Mouse (Mus musculus) splenic B cell, adult 2 months (primary cell): ENCODE measurements around the gene Cttnbp2nl.

Source experiments
- DNase-seq: peaks from one replicate; pipeline ENCODE4 v3.0.0-alpha.2; 2011; ENCODE audit warnings: low read depth, low spot score
- H3K27me3 ChIP-seq: 2 replicates; pipeline ENCODE4 v1.6.1; 2012; ENCODE audit warnings: mild to moderate bottlenecking, low read length, moderate library complexity, mixed read lengths; ENCODE audit not compliant: control insufficient read depth, poor library complexity, insufficient read depth, severe bottlenecking
- H3K36me3 ChIP-seq: 2 replicates; pipeline ENCODE4 v1.6.1; 2012; ENCODE audit warnings: mild to moderate bottlenecking, low read length, moderate library complexity, mixed read lengths; ENCODE audit not compliant: control insufficient read depth, poor library complexity, insufficient read depth, severe bottlenecking

Gene Cttnbp2nl

DNA sequence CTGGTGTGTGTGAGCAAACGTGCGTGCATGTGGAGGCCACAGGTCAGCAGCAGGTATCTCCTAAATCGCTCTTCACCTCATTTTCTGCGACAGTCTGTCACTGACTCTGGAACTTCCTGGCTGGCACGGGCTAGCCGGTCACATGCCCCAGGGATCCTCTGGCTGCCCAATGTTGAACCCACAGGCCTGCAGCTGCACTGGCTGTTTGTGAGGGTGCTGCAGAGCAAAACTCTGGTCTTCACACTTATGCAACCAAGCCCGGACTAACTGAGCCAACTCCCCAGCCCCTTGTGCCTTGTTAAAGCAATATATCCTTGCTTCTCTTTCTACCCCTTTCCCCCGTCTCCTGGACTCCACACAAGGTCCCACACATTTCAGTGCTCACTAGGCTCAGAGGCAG is 5.3 kb downstream of the Cttnbp2nl start:
- H3K27me3 ChIP-seq, result no peaks in the 10 kb centered on the region; the same call in 1 of the 2 replicates
- H3K36me3 ChIP-seq, result no peaks in the 10 kb centered on the region
- no peak for DNase-seq

DNA sequence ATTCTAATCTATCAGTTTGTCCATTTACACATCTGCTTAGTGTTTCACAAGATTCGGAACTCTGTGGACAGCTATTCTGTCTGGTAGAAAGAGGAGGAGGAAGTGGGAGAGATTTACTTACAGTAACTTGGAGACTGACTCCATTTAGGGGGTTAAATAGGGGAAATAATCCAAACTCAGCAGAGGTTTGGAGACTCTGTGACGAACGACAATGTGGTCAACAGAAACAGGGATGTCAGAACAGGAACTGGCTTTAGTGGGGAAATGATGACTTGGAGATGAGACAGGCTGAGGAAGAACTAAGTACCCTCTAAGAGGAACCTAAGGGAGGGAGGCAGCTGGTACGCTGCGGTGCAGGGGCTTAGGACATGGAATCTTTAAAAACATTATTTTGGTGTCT is 6.1 kb downstream of the Cttnbp2nl start:
- H3K27me3 ChIP-seq, result no peaks in the 10 kb centered on the region; the same call in 1 of the 2 replicates
- DNase-seq, result peak; percentile 11

DNA sequence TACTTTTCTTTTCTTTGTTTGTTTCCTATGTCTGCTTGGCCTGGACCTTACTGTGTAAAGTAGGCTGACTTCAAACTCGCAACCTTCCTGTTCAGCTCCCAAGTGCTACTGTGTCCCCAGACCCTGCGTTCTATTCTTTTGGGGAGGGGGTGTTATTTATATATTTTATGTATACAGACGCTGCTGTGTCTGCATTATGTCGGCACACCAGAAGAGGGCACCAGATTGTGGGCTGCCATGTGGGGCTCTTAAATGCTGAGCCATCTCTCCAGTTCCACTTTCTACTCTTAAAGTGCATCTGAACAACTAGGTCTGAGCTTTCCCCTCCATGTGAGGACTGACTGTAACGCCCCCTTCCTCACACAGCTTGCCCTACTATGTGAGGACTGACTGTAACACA is 9.2 kb downstream of the Cttnbp2nl start:
- Histone ChIP-seq H3K36me3 (no peaks in the 10 kb centered on the region), H3K27me3 (no peaks in the 10 kb centered on the region; the same call in 1 of the 2 replicates)
- no peak for DNase-seq

More for the DNA sequence above, 6.1 kb downstream of the Cttnbp2nl start:
- H3K36me3 ChIP-seq, result no peaks in the 10 kb centered on the region

DNA sequence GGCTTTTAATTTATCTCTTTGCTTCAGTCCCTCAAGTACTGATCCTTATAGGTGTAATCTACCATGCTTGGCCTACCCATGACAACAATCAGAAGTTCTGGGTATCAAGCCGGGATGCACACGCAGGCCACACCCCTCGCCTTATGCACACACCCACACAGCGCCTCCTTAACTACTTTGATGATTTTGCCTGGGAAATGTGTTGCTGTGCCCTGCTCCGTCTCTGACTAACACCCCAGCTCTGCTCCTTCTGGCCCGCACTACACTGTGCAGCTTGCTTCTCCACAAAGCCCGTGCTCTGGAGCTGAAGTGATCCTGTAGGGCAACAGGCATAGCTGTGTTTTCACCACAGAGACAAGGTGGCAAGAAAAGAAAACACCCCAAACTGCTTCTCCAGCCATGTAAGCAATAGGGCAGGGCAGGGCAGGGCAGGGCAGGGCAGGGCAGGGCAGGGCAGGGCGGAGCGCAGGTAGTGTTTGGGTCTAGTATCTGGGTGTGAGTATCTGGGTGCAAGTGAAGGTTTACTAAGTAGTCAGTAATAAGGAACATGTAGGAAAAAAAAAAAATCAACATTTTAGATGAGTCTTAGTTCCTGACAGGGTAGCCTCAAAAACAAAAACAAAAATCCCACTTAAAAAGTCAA is 11.8 kb downstream of the Cttnbp2nl start:
- no peak for DNase-seq
- H3K36me3 ChIP-seq, result no peaks in the 10 kb centered on the region
- no peaks in the 10 kb centered on the region; the same call in 1 of the 2 replicates for H3K27me3 ChIP-seq

DNA sequence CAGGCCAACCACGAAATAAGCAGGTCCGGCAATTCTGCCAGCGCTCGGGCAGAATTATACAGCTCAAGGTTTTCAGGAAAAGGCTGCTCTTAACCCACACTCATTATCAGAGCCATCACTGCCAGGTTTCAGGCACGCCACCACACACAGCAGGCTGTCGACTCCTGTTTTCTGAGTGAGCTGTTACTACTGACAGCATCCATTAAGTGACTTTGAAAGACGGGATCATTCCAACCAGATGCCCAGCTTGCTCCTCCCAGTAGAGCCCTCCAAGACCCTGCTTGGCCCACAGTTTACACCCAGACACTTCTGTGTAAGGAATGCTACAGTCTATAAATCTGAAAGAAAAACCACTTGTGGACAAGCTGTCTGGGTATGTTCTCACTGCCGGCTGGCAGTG is 12.9 kb downstream of the Cttnbp2nl start:
- no peak for DNase-seq
- no peaks in the 10 kb centered on the region for H3K36me3 ChIP-seq
- H3K27me3 ChIP-seq, result no peaks in the 10 kb centered on the region

DNA sequence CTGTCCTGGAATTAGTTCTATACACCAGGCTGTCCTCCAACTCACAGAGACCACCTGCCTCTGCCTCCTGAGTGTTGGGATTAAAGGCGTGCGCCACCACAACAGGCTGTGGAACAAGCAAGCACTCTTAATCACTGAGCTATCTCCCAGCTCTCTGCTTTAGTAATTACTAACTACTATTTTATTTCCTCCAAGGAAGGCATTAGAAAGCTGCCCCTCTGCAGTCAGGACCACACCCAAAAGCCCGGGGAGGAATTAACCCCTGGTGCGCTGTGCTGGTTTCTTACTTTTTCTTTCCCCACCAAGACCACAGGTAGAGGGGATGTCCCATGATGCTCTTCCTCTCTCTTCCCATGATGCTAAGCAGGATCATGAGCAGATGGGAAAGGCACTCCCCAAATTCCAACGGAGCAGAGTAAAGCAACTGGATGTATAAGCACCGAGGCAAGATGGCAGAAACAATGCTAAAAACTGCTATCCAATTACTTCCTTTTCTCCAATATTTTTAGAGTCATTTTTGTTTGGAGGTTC is 15.6 kb downstream of the Cttnbp2nl start:
- Histone ChIP-seq H3K36me3 (no peaks in the 10 kb centered on the region), H3K27me3 (no peaks in the 10 kb centered on the region)
- DNase-seq, result no peak

DNA sequence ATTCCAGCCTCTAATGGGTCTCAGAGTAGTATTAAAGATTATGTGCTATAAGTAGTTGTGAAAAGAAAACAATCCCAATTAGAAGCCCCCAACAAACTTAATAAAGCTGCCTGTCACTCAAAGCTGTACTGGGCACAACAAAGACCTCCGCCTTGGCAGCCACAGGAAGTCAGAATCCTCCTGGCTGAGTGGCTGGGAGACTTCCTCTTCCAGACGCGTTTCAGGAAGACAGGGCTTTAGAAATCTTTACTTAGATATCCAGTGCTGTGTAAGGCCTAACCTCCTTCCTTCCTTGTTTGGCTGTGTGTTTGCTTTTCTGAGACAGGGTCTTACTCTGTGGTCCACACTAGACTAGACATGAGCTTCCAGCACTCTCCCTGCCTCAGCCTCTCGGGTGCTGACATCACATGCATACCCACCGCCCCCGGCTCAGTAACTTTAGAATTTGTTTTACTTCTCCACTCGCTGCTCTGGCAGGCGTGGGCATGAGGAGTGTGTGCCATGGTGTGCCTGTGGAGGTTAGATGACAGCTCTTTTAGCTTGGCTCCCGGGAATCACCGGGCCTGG is 16.6 kb downstream of the Cttnbp2nl start:
- Histone ChIP-seq H3K36me3 (no peaks in the 10 kb centered on the region), H3K27me3 (no peaks in the 10 kb centered on the region)
- no peak for DNase-seq

DNA sequence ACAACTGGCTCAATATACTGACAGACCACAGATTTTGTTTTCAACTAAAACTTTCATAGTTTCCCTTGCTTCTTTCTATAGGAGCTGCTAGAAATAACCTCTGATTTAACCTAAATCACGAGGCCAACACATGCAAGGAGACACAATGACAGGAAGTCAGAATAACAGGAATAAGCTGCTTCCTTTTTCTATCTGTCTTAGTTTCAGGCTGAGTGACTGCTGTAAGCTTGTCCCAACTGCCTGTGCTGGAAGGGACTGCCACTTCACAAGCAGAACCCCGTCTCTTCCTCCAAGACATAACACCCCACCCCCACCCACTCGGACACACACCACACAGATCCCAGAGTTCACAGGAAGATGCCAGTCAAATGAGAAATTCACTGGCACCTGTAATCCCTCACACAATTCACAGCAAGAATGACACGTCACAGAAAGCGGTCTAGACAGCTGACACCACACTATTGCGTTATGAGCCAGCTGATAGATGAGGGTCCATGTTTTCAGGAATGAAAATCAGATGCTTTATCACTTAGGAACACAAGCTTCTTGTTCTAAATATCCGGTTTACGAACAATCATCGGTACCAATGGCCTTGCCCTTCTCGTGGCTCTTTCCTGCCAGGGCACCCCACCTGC is 29.5 kb downstream of the Cttnbp2nl start:
- Histone ChIP-seq H3K27me3 (no peaks in the 10 kb centered on the region), H3K36me3 (no peaks in the 10 kb centered on the region)
- no peak for DNase-seq

DNA sequence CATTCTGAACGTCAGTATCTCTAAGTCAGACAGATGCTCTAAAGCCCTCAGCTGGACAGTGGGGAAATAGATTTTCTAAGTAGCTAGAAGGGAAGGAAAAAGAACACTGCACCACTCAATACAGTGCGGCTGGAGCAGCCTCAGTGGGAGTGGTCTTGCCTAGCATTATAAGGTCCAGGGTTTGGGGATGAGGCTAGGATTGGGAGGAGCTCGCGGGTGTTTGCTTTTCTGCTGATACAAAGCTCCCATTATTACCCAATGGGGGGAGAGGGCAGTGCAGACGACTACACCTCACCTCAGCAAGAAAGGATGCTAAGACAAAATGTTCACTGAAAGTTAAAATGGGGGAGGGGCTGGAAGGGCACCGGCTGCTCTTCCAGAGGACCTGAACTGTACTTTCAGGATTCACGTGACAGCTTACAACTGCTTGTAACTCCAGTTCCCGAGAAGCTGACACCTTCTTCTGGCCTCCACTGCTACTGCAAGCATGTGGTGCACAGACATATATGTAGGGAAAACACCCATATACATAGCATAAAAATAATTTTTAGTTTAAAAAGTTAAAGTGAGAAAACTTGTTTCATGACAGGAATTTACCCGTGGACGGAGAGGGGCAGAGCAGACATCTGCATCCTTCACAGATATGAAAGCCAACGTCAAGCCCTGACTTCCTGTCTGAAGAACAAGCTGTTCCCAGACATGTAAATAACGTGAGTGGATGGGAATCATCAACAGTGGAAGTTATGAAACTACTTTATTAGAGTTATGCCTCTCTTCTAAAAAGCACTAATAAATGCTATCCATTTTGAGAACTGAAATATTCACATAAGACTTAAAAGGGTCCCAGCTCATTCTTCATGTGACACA is 32.9 kb downstream of the Cttnbp2nl start:
- no peaks in the 10 kb centered on the region for H3K36me3 ChIP-seq
- DNase-seq, result no peak
- no peaks in the 10 kb centered on the region for H3K27me3 ChIP-seq

DNA sequence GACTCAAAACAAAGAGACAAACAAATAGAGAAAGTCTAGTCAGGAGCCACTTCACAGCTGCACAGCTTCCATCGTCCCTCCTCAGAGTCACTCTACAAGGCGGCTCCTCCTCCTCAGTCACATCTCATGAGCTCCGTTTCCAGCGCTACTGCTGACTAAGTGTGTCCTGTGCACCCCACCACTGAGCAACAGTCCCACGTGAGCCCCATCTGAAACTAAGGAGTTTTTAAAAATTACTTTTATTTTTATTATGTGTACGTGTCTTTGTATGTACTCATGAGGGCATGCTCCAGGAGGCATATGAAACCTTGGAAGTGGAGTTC is 34.2 kb downstream of the Cttnbp2nl start:
- no peaks in the 10 kb centered on the region for H3K27me3 ChIP-seq
- no peak for DNase-seq
- H3K36me3 ChIP-seq, result no peaks in the 10 kb centered on the region

DNA sequence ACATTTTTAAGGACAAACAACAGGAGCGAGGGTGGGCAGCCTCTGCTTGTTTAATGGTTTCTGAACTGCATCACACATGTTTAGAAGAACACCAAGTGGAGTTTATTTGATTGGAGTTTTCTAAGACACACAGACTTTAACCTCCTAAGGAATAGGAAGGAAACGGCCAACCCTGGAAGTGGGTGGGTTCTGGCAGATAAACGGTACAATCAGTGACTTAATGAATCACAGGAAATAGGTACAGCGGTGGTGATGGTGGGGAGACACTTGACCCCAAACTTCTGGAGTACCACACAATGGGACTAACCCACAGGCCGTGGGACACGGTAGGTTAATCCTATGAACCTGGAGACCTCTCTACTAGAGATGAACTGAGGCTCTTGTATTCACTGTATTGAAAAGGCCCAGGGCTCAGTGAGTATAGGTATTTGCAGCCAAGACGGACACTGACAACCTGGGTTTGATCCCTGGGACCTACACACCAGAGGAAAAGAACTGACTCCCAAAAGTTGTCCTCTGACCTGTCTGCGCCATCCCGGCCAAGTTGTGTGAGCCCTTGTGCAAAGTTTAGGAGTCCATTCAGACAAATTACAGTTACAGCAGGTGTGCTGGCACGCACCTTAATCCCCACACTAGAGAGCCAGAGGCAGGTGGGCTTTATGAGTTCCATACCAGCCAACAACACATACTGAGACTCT is 34.7 kb downstream of the Cttnbp2nl start:
- Histone ChIP-seq H3K36me3 (no peaks in the 10 kb centered on the region), H3K27me3 (no peaks in the 10 kb centered on the region)
- no peak for DNase-seq

DNA sequence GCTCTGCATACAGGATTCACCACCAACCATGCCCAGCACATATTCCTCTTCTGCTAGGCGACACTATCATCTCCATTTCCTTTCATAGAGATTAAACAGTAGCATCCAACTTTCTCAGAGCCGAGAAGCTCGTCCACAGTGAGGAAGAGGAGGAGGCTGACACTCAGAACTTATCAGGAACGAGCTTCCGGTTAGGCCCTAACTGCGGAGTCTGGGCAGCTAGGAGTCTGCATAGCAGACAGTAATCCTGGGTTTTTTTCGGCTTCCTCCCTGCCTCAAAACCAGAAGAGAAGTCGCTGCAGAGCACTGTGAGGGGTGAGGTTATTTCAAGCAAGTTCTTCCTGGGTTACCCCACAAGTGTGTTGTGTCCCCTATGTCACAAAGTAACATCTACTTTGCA is 35.6 kb downstream of the Cttnbp2nl start:
- Histone ChIP-seq H3K27me3 (no peaks in the 10 kb centered on the region), H3K36me3 (no peaks in the 10 kb centered on the region)
- no peak for DNase-seq

DNA sequence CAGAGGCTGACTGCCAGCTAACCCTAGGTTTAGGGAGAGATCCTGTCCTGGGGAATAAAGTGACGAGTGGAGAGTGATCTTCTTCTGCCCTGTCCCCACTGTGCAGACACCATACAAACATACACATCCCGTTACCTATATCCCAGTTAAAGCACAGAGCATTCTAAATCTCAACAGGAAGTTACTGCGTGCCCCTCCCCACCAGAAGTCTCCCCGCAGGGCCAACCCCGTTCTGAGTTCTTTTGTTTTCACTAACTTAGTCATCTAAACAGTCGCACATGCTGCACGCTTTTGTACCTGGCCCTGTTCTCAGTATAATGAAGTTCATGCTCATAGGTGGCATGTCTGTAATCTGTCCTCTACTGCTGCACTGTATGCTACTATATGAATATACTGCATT is 36.7 kb downstream of the Cttnbp2nl start:
- DNase-seq, result no peak
- H3K27me3 ChIP-seq, result no peaks in the 10 kb centered on the region
- H3K36me3 ChIP-seq, result no peaks in the 10 kb centered on the region

DNA sequence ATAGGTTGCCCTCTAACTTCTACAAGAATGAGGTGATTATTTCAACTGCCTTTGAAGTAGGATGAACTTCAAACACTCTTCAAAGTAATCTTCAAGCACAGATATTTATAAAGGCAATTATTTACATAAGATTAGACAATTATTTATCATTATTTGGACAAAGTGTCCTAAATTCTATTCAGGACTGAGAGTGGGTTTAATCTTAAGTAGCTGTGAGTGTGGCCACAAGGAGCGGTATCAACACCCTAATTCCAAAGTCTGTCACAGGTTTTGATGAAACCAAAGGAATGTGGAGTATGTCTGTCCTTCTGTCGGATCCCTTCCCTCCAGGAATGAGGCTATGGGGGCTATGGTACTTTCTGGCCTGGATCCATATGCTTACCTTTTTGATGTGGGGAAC is 38.0 kb downstream of the Cttnbp2nl start:
- H3K36me3 ChIP-seq, result no peaks in the 10 kb centered on the region
- DNase-seq, result no peak
- H3K27me3 ChIP-seq, result no peaks in the 10 kb centered on the region
